Mouse (Mus musculus) embryonic facial prominence, embryonic 12.5 days (tissue): ENCODE measurements around the gene Cars. TPM values are rescaled to one million over a fixed set of nuclear protein-coding genes. Genes with fewer than 3 reads are reported as not detected.
"Not testable (repeated sequence)": the region's sequence is repeated elsewhere in the genome, so short reads cannot be mapped to it uniquely, and the experiment has no call there.

ENCODE experiments used
- ATAC-seq: fragments of 200-750 bp; cut with Nextera tagmentation; 2 replicates; pipeline ENCODE4 v1.8.0; 2017; ENCODE audit not compliant: insufficient number of reproducible peaks, insufficient read depth, low FRiP score, low TSS enrichment
- H3K27ac ChIP-seq: fragments of 300-500 bp; sonication (generic); 2 replicates; pipeline ENCODE4 v1.5.1; 2016; ENCODE audit warnings: mild to moderate bottlenecking
- H3K27me3 ChIP-seq: fragments of 300-500 bp; sonication (generic); 2 replicates; pipeline ENCODE4 v1.6.1; 2016; ENCODE audit warnings: mild to moderate bottlenecking, moderate library complexity
- H3K36me3 ChIP-seq: fragments of 300-500 bp; sonication (generic); 2 replicates; pipeline ENCODE4 v1.6.1; 2016; ENCODE audit warnings: mild to moderate bottlenecking
- H3K4me1 ChIP-seq: fragments of 300-500 bp; sonication (generic); 2 replicates; pipeline ENCODE4 v1.6.1; 2016
- H3K4me2 ChIP-seq: fragments of 300-500 bp; sonication (generic); replicated peaks from 2 replicates; pipeline ENCODE4 v1.6.1; 2016; ENCODE audit warnings: mild to moderate bottlenecking, moderate library complexity
- H3K4me3 ChIP-seq: fragments of 300-500 bp; sonication (generic); 2 replicates; pipeline ENCODE4 v1.5.1; 2016; ENCODE audit warnings: mild to moderate bottlenecking
- H3K9ac ChIP-seq: fragments of 300-500 bp; sonication (generic); 2 replicates; pipeline ENCODE4 v1.6.1; 2016; ENCODE audit warnings: mild to moderate bottlenecking, moderate library complexity
- H3K9me3 ChIP-seq: fragments of 300-500 bp; sonication (generic); 2 replicates; pipeline ENCODE4 v1.6.1; 2016; ENCODE audit warnings: mild to moderate bottlenecking, moderate library complexity
- WGBS: fragments of 180-500 bp; shearing (Covaris S2); methylation state at CpG from one replicate; pipeline ENCODE4 v1.1.7; 2016; 5-methylcytosine and 5-hydroxymethylcytosine counted together
- polyA plus RNA-seq: library from polyadenylated mRNA; unstranded; fragments of >200 nt; fragmentation: Nextera tagmentation; extraction: Ambion mirVana; gene quantifications from 2 replicates; pipeline ENCODE4 v1.2.1, GENCODE M21; 2016

The Cars gene
- polyA plus RNA-seq, 1 experiment from 2014 or later: 57.3 TPM

DNA sequence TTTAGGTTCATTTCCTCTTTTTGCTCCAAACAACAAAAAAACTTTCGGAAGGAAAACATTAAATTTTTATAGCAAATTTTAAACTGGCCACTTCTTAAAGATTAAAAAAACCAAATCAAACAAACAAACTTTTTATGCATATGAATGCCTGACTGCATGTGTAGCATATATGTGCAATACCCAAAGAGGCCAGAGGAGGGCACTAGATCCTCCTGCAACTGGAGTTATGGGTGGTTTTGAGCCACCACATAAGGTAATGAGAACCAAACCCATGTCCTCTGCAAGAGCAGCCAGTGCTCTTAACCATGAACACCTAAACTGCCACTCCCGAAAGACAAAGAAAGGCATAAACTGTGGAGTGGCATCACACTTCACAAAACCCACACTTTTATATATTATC lies 55.5 kb downstream of the Cars start:
- H3K4me2 ChIP-seq: no peak overlapping the region
- no peak overlapping the region for H3K27ac ChIP-seq
- H3K4me3 ChIP-seq: no peak overlapping the region
- WGBS: 89% methylated on average over 2 of the region's 2 CpGs
- no peaks in the 10 kb centered on the region for H3K27me3 ChIP-seq
- no peaks in the 10 kb centered on the region for H3K9me3 ChIP-seq
- peaks cover 9% of the 10 kb centered on the region for H3K36me3 ChIP-seq
- peaks cover 34% of the 10 kb centered on the region for H3K4me1 ChIP-seq
- ATAC-seq: no peak
- H3K9ac ChIP-seq: no peak overlapping the region

DNA sequence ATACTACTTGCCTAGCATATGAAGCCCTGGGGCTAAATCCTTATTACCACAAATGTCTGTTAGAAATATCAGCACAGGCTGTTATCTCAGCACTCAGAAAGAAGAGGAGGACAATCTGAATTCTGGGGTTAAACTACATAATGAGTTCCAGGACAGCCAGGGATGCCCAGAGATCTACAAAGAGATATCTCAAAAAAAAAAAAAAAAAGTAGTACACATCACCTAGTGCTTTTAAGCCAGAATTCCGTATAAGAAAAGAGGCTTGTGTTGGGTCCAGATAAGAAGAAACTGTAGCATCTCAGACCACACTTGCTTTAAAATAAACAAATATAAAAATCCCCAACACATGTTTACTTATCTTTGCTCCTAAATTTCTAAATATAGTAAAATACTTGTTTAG lies 61.2 kb downstream of the Cars start:
- Histone ChIP-seq H3K9me3 (no peaks in the 10 kb centered on the region), H3K4me3 (no peak overlapping the region), H3K4me2 (no peak overlapping the region), H3K36me3 (peaks cover 58% of the 10 kb centered on the region), H3K27ac (no peak overlapping the region), H3K4me1 (peaks cover 8% of the 10 kb centered on the region; the same call in 1 of the 2 replicates), H3K9ac (no peak overlapping the region), H3K27me3 (no peaks in the 10 kb centered on the region)
- no peak for ATAC-seq
- WGBS: 59% methylated on average over 1 of the region's 1 CpGs

DNA sequence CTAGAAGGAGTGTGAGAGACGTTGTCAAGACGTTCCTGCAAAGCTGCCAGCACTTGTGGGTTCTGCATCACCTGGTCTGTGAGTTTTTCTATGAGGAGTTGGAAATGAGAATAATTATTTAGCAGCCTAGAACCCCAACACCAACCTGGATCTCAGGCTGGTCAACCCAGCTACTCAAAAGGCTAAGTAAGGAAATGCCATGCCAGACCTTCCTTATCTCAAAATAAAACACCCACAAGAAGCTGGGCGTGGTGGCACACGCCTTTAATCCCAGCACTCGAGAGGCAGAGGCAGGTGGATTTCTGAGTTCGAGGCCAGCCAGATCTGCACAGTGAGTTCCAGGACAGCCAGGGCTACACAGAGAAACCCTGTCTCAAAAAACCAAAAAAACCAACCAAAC lies 61.7 kb downstream of the Cars start:
- H3K9me3 ChIP-seq, H3K27ac ChIP-seq, ATAC-seq, H3K4me3 ChIP-seq, H3K4me2 ChIP-seq, H3K9ac ChIP-seq, H3K4me1 ChIP-seq, H3K27me3 ChIP-seq: not testable (repeated sequence)
- H3K36me3 ChIP-seq: peaks cover 63% of the 10 kb centered on the region
- 88% methylated on average over 6 of the region's 6 CpGs for WGBS

DNA sequence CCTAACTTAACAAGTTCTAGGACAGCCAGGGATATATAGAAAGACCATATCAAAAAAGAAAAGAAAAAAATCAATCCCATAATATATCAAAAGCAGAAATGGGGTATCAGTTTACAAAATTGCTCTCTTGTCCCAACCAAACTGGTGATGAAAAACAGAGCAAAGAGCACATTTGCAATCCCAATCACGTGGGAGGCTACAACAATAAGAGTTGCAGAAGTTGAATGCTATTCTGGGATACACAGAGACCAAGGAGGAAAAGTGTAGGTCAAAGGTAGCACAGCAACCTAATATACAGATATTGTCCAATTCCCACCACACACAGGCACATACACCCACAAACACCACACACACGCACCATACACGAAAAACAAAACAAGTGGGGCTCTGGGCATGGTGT lies 63.6 kb downstream of the Cars start:
- no peak for ATAC-seq
- no peak overlapping the region for H3K9ac ChIP-seq
- H3K27me3 ChIP-seq: no peaks in the 10 kb centered on the region
- H3K4me1 ChIP-seq: no peaks in the 10 kb centered on the region
- H3K4me2 ChIP-seq: no peak overlapping the region
- H3K9me3 ChIP-seq: no peaks in the 10 kb centered on the region
- no peak overlapping the region for H3K27ac ChIP-seq
- H3K36me3 ChIP-seq: peaks cover 81% of the 10 kb centered on the region
- no peak overlapping the region for H3K4me3 ChIP-seq
- WGBS: 82% methylated on average over 3 of the region's 3 CpGs

DNA sequence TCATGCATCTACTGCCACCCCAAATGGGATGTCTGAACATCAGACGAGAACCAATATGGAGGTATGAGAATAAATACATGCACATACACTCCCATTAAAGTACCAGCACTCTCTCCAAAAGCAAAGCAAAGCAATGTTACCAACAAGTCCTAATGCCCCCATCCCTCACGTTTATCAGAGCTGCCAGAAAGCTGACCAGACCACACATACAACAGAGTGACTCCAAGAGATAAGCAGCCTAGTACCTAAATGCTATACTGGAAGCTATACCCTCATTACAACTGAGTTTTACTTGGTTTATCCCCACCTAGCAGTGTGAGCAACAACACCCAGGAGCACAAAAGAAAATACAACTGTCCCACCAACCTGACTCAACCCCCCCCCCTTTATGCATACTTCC lies 66.6 kb downstream of the Cars start:
- no peak overlapping the region for H3K9ac ChIP-seq
- ATAC-seq: no peak
- no peak overlapping the region for H3K4me2 ChIP-seq
- 92% methylated on average over 2 of the region's 2 CpGs for WGBS
- H3K9me3 ChIP-seq: no peaks in the 10 kb centered on the region
- H3K4me3 ChIP-seq: no peak overlapping the region
- H3K36me3 ChIP-seq: peaks cover 97% of the 10 kb centered on the region
- no peaks in the 10 kb centered on the region for H3K4me1 ChIP-seq
- no peaks in the 10 kb centered on the region for H3K27me3 ChIP-seq
- no peak overlapping the region for H3K27ac ChIP-seq

DNA sequence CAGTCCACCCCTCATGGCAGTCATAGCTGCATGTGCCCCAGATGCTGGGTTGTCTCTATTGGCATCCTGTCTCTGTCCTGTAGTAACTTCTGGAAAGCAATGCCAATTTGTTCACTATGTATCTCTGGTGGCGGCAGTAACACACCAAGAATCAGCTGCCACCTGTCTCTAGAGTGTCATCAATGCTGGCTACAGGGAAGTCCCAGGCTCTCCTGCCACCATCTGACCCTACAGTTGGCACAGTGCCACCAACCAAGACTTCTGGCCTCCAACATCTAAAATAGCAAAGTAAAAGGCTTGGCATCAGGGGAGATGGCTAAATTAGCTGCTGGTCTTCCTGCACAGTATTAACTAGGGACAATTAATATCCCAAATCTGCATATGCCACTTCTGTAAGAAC lies 67.5 kb downstream of the Cars start:
- Histone ChIP-seq H3K27ac (no peak overlapping the region), H3K4me1 (no peaks in the 10 kb centered on the region), H3K4me2 (no peak overlapping the region), H3K4me3 (no peak overlapping the region), H3K9me3 (no peaks in the 10 kb centered on the region), H3K36me3 (peaks cover 97% of the 10 kb centered on the region), H3K27me3 (no peaks in the 10 kb centered on the region), H3K9ac (no peak overlapping the region)
- 95% methylated on average over 1 of the region's 1 CpGs for WGBS
- ATAC-seq: no peak

DNA sequence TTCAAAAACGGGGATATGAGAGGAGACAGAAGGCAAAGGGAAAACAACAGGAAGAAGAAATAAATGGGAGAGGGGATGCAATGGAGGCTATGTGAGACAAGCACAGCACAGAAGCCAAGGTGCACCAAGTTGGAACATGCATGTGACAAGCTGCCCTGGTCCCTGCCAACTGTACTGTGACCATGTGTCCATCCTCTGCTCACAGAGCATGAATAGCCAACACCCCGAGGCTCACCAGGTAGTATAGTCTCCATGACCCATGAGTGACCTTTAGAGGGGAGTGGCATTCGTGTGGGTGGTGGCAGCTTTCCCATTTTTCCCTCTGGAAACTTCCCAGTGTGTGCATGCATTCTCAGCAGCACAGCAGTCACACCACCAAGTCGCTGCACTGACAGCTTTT lies 80.6 kb downstream of the Cars start:
- Histone ChIP-seq H3K36me3 (peaks cover 95% of the 10 kb centered on the region), H3K9me3 (no peaks in the 10 kb centered on the region), H3K27ac (no peak overlapping the region), H3K9ac (no peak overlapping the region), H3K4me2 (no peak overlapping the region), H3K4me1 (no peaks in the 10 kb centered on the region), H3K27me3 (no peaks in the 10 kb centered on the region), H3K4me3 (no peak overlapping the region)
- 86% methylated on average over 4 of the region's 4 CpGs for WGBS
- ATAC-seq: no peak

DNA sequence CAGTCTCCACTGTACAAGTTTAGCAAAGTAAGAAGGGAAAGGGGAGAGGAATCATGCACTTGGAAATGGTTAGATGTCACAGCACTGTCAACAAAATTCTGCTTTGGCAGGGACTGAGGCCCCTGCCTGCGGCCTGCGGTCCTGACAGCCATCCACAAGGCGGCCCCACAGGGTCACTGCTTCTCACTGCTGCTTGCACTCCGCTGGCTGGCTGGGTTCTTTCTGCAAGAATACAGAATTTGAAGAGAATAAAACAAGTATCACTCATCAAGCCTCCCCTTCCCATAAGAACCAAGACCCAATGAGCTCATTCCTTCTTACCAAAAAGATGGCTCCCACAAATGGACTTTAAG lies 85.5 kb downstream of the Cars start:
- Histone ChIP-seq H3K4me3 (no peak overlapping the region), H3K27ac (no peak overlapping the region), H3K4me2 (no peak overlapping the region), H3K9ac (no peak overlapping the region), H3K36me3 (peaks cover 70% of the 10 kb centered on the region), H3K4me1 (no peaks in the 10 kb centered on the region), H3K9me3 (no peaks in the 10 kb centered on the region), H3K27me3 (0 out of 2 replicates have a peak, but pooled peaks cover 4% of the 10 kb centered on the region)
- ATAC-seq: no peak
- 93% methylated on average over 4 of the region's 4 CpGs for WGBS

DNA sequence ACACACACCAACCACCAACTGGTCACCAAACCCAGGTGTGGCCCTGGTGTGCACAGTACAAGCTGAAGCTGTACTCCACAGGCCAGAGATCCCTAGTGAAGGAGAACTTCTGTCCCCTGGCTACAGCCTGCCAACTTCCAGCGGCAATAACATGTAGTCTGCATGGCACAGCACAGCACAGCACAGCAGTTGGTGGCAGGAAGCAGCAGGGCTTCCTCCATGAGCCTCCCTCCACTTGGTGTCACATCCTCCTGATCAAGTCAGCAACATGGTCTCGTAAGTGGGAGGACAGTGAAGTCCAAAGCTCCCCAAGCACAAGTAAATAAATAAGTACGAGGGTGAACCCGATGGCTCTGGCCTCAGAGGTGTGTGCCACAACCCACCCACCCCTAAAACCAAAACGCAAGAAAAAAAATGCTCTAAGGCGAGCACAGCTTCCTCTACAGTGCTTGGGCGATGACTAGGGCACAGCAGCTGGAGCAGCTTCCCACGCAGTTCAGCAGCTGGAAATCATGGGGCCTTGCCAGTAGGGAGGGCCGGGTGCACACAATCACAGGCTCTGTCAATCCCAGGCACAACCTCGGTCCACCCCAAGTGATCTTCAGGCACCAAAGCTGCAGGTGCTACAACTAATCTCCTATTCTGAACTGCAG lies 86.0 kb downstream of the Cars start:
- no peaks in the 10 kb centered on the region for H3K4me1 ChIP-seq
- H3K27me3 ChIP-seq: 0 out of 2 replicates have a peak, but pooled peaks cover 4% of the 10 kb centered on the region
- no peak for ATAC-seq
- H3K9me3 ChIP-seq: no peaks in the 10 kb centered on the region
- no peak overlapping the region for H3K27ac ChIP-seq
- WGBS: 86% methylated on average over 10 of the region's 10 CpGs
- peaks cover 65% of the 10 kb centered on the region for H3K36me3 ChIP-seq
- H3K4me2 ChIP-seq: no peak overlapping the region
- H3K4me3 ChIP-seq: no peak overlapping the region
- no peak overlapping the region for H3K9ac ChIP-seq

DNA sequence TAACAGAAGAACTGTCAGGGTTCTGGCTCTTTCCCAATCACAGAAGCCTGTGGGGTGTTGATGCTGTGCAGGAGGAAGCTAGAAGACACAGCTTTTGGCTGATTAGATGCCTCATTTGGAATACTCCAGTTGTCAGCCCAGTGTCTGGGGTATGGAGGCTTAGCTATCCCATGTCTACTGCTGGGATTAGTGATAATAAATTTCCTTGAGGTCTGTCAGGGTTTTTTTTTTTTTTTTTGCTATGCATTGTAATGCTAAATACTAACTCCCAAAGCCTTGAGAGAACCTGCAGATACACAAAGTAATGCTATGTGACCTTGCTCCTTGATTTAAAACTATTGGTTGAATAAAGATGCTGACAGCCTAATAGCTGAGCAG lies 88.6 kb downstream of the Cars start:
- Histone ChIP-seq H3K36me3 (peaks cover 42% of the 10 kb centered on the region), H3K9me3 (no peaks in the 10 kb centered on the region), H3K9ac (no peak overlapping the region), H3K4me3 (no peak overlapping the region), H3K4me2 (no peak overlapping the region), H3K27me3 (0 out of 2 replicates have a peak, but pooled peaks cover 4% of the 10 kb centered on the region), H3K4me1 (no peaks in the 10 kb centered on the region), H3K27ac (no peak overlapping the region)
- no peak for ATAC-seq

DNA sequence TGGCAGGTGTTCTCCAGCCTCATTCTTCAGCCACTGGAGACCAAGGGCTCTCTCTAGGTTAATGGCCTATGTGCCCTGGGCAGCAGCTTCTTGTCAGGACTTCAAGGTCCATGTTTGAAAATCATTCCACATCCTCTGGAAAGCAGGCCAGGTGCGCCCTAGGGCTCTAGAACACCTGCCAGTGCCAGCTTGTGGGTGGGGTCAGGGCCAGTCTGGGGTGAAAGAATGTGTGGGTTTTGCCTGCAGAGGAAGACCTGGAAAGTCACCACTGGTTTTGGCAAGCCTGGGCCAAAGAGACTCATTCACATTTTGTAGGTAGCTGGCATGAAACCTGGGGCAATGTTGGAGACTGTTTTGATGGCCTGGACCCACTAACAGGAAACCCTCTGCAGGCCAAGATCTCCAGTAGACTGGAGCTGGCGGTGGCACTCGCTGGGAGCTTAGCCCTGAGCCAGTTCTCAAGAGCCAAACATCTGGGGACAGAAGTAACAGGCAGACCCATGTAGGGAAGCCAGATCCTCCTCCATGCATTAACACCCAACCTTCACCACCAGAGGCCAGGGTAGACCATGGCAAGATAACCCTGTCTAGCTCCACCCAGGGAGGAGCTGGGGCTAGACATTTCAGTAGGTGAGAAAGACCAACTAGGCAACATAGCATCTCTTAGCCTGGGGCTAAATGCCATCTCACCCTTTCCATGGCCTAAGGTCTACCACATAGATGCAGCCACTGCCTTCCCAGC lies 89.1 kb downstream of the Cars start:
- H3K27ac ChIP-seq: no peak overlapping the region
- H3K36me3 ChIP-seq: peaks cover 36% of the 10 kb centered on the region
- H3K4me1 ChIP-seq: no peaks in the 10 kb centered on the region
- 0 out of 2 replicates have a peak, but pooled peaks cover 4% of the 10 kb centered on the region for H3K27me3 ChIP-seq
- H3K9me3 ChIP-seq: no peaks in the 10 kb centered on the region
- H3K4me3 ChIP-seq: no peak overlapping the region
- no peak for ATAC-seq
- no peak overlapping the region for H3K4me2 ChIP-seq
- H3K9ac ChIP-seq: no peak overlapping the region
- 90% methylated on average over 3 of the region's 3 CpGs for WGBS

DNA sequence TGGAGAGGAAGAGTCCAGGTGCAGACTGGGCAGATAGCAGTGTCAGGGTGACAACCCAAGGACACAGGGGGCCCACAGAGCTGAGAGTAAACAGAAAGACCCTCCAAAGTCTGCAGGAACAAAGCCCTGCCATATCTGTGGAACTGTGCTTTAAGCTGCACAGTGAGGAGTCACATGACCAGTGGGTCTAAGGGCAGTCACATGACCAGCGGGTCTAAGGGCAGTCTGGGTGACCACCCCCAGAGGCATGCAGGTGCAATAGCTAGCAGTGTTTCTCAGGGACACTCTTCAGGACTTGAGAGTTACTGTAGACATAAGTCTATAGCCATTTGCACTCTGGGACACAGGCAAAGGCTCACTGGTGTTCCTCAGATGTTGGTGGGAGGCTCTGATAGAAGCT lies 90.3 kb downstream of the Cars start:
- no peak overlapping the region for H3K27ac ChIP-seq
- peaks cover 24% of the 10 kb centered on the region for H3K36me3 ChIP-seq
- no peak for ATAC-seq
- peaks cover 12% of the 10 kb centered on the region for H3K27me3 ChIP-seq
- 81% methylated on average over 1 of the region's 1 CpGs for WGBS
- no peak overlapping the region for H3K4me3 ChIP-seq
- no peaks in the 10 kb centered on the region for H3K4me1 ChIP-seq
- H3K4me2 ChIP-seq: no peak overlapping the region
- H3K9ac ChIP-seq: no peak overlapping the region
- no peaks in the 10 kb centered on the region for H3K9me3 ChIP-seq
